Mouse (Mus musculus) megakaryocyte, embryonic 14.5 days (primary cell): ENCODE results near the gene Fbxl7.

ENCODE experiments used
- FLI1 ChIP-seq: IDR thresholded peaks from 2 replicates; pipeline ENCODE4 v1.6.1; 2012; ENCODE audit warnings: low read length, inconsistent platforms, mixed read lengths
- GATA1 ChIP-seq: IDR thresholded peaks from 3 replicates; pipeline ENCODE4 v1.6.1; 2012; ENCODE audit warnings: mixed read lengths, low read length, inconsistent platforms, borderline replicate concordance

GRCm38 (mm10) chr15:26837200-26837599, 58.2 kb downstream of the Fbxl7 start:
- TF ChIP-seq GATA1 (no peak), FLI1 (no peak)
